Mouse (Mus musculus): ENCODE data around the gene Plekhh3.

Gene Plekhh3
- long read RNA-seq, experiment 1, partial matches to known transcripts = 1 of 5 reads
- long read RNA-seq, experiment 1, other reads (novel, unspliced or antisense) = 0 of 5 reads
- long read RNA-seq, experiment 2, partial matches to known transcripts = 0 of 6 reads
- long read RNA-seq, experiment 2, other reads (novel, unspliced or antisense) = 3 of 6 reads

DNA sequence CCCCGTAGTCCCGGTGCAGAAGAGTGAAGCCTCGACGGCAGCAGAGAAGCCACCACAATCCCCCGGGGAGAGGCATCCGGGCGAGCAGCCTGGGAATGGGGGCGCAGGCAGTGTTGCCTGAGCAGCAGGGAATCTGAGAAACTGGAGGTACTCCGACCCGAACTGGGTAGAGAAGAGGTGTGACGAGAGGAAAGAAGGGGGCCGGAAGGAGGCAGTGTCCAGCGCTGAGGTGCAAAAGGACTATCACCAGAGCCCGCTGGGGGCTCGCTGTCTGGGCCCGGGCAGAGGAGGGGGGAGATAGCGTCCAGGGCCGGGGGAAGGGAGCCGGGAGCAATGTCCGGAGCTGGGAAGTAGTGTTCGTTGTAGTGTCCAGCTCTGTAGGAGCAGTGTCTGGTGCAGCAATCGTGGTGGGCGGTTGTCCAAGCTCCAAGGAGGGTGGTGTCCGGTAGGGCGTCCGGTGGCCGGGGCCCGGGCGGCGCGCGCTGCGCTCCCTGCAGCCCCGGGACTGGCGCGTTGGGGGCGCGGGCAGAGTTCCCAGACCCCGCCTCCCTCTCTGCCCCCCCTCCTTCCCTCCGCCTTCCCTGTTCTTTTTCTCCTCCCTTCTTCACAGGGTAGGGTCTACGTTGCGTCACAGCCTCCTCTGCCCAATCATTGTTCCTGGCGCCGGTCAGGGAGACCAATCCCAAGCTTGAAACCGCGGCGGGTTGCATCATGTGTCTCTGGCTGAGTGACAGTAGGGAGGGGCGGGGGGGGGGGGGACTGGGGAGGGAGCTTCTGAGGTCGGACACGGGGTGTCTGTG is at the start of gene Plekhh3:
Plekhh3 (minus strand) TSS at position 541 of the 800 bp plus-strand sequence.
- intact Hi-C loops (cut with DNase I) = loop anchor here (5.0 kb wide), 1 partner anchor 34 kb away; no protein-coding TSS in a partner anchor

DNA sequence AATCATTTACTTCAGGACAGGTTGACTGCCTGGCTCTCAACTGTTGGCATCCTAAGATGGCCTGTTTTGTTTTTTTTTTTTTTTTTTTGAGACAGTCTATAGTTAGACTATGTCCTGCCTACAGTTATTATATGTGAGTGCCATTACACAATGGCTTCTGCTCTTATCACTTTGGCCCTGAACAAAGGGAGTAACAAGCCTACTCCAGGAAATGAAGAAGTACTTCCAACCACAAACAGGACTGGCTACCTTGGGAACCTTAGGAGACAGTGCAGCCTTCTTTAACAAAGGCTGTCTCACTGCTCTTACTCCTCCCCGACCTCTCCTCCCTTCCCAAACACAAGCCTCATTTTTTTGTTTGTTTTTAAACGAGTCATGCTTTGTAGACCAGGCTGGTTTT is 49.7 kb upstream of the Plekhh3 start:
- intact Hi-C loops (cut with DNase I) = no loop called here

DNA sequence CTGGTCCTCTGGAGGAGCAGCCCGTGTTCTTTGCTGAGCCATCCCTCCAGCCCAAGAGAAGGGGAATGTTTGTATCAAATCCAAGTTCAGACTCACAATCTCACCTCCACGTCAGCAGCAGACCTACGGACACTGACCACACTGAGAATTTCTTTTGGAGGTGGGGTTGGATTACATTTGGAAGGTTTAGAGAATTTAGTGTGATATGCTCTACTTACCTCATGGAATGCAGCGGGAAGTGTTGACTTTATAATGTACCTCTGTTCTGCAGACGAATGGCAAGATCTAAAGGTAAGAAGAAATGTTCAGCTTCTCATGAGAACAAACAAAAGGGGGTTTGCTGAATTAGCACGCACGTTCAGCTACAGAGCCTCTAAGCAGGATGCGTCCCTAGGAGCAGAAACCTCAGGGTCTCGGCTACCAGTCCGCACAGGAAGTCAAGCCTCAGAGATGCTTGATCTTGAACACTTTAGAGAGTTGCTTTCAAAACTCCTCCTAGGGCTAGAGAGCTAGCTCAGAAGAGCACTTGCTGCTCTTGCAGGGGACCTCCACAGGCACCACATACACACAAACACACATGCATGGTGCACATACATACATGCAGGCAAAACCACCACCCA is 47.4 kb upstream of the Plekhh3 start:
- intact Hi-C loops (cut with DNase I) = no loop called here

DNA sequence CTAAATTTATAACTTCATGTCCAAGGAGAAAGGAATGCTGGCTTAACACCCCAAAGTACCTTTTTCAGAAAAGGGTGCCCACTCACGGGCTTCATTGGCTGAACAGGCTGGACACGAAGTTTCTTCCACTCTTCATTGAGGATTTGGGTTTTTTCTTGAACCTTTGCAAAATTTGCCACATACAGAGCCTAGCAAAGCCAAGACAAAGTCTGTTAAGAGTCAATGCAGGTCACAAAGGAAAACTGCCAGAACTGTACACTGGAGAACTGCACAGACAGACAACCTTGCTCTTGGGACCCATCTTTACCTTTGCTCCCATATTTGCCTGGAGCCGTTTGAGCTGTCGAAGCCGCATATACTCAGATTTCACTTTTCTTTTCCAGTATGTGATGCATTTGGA is 45.8 kb upstream of the Plekhh3 start:
- intact Hi-C loops (cut with DNase I) = no loop called here

DNA sequence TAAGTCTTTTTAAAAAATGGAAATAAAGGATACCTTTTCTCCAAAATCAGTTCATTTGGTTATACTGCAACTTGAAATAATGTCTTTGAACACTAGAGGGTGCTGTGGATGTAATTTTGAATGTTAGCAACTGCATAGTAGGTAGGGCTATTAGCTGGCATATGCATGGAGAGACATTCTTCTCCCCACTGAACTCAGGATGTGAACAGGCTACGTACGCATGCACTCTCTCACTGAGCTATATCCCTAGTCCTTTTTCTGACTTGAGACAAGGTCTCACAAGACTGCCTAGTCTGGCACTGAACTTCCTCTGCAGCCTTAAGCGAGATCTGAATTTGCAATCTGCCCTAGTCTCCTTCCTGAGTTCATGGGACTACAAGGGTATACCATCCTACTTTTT is 40.8 kb upstream of the Plekhh3 start:
- intact Hi-C loops (cut with DNase I) = loop anchor here (1.0 to 2.0 kb wide), 2 partner anchors 36 to 91 kb away; partner anchors contain the start of gene Becn1

DNA sequence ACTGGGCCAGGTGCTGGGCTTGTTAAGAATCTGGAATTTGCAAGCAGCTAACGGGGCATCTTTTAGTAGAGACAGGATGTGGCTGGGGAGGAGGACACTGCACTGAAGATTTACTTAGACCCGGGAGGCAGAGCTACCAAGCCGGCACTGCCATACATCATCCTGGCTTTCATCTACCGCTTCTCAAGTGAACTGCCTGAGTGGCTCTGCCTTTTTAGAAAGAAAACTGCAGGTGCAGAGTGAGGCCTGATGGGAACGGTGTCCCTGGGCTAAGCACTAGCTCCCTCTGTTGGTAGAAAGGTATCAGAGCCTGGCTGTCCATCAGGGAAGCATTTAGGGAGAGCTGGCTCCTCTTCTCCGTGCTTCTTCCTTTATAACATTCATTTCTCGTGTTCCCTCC is 29.8 kb upstream of the Plekhh3 start:
- intact Hi-C loops (cut with DNase I) = loop anchor here (10.0 kb wide), 1 partner anchor 194 kb away; no protein-coding TSS in a partner anchor

DNA sequence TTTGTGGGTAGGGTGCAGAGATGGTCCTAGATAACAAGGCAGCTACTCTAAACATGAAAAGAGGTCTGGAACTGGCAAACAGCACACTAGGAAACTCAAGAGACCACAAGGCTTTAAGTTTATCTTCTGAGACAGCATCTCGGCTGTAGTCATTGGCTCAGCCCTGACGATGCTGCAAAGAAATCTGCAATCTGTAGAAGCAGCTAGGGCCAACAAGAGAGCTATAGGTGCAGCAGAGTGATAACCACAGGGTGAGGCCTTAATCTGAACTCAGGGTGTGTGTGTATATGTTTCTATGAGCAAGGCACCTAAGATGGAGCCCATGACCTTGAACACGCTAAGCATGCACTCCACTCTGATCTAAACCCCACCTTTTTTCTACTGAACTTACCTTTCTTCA is 28.4 kb upstream of the Plekhh3 start:
- intact Hi-C loops (cut with DNase I) = no loop called here

DNA sequence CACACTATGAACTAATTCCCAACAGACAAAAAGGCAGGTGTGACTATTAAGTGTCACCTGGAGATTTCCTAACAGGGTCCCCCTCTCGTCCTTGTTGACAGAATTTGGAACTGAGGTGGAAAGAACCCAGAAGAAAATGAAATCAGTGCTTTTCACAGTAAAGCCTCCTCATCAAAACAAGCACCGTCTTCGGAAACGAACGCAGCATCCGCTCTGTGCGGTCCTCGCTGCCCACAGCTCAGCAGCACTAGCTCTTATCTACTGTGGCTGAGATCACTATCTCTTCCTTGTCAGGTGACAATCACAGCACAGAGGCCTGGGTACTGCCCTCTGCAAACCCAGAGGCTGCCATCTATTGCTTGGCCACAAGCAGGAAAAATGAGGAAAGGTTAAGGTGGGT is 25.0 kb upstream of the Plekhh3 start:
- intact Hi-C loops (cut with DNase I) = no loop called here

DNA sequence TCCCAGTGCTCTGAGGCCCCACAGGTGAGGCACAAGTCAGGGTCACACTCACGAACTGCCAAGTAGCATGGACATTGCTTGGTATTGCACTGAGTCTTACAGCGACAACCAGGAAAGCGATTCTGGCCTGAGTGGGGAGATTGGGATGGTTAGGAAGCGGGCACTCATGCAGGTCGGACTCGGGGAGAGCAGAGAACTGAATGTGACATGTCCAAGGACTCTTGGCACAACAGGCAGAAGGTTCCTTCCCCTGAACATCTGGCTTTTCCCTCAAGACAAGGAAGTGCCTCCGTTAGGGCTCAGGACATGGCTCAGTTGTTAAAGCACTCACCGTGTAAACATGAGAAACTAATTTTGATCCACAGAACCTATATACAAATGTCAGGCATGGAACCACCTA is 24.4 kb upstream of the Plekhh3 start:
- intact Hi-C loops (cut with DNase I) = no loop called here

DNA sequence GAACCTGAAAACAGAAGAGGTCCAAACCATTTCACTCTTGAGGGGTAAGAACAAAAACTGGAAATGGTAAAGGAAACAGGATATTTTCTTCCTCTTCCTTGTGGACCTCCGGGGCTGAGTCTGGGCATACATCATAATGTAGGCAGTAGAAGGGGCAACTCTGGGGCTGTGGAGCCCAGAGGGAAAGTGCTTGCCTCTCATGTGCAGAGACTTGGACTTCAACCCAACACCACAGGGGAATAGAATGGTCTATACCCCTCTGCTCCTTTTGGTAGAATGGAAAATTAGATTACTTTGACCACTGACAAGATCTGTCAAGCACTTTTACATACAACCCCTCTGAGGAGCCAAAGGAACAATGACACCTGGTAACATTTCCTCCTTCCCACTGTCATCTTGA is 23.9 kb upstream of the Plekhh3 start:
- intact Hi-C loops (cut with DNase I) = no loop called here

DNA sequence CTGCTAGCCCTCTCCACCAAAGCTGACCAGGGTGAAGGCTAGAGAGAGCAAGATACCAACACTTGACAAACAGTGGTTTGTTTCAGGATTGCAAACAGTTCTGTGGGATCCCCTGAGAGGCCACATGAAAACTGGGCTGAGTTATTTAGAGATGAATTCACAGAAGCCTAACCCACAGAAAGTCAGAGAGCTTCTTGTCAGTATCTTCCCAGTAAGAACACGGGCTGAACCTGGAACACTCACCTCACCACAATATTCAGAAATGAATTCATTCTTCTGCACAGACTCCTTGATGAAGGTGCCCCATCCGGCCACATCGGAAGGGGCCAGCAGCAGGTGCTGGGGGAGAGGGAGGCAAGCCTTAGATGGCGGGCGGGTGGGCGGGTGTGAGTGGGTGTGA is 23.5 kb upstream of the Plekhh3 start:
- intact Hi-C loops (cut with DNase I) = no loop called here

DNA sequence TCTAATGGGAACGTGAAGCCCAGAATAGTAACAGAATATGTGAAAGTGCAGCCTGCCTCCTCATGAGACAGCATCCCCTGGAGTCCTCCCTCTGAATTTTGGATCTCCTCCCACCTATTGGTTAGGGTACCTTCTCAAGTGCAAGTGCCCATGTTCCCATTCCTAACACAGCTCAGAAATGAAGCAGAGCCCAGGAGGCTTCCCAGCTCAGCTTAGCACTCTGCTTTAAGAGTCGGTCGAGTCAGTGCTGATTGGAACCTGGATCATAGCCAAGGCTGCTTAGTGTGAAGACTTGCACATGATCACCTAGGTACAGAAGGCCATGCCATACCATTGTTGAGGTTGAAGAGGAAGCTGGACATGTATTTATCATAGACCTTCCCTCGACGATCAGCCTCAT is 23.0 kb upstream of the Plekhh3 start:
- intact Hi-C loops (cut with DNase I) = no loop called here

DNA sequence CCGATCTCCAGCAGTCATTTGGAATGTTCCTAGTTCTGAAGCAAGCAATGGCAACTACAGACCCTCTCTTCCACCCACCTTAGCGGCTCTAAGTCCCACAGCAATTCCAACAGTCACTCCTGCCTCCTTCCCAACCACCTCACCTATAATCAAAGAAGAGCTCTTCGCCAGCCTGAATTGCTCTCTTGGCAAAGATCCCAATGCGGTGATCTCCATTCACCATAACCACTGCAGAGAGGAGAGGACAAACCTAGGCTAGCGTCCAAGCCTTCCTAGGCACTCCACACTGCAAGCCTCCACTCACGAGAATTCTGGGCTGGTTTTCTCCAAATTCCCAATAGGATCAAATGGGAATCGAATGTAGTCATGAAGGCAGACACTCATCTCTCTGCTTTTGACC is 21.9 kb upstream of the Plekhh3 start:
- intact Hi-C loops (cut with DNase I) = no loop called here

DNA sequence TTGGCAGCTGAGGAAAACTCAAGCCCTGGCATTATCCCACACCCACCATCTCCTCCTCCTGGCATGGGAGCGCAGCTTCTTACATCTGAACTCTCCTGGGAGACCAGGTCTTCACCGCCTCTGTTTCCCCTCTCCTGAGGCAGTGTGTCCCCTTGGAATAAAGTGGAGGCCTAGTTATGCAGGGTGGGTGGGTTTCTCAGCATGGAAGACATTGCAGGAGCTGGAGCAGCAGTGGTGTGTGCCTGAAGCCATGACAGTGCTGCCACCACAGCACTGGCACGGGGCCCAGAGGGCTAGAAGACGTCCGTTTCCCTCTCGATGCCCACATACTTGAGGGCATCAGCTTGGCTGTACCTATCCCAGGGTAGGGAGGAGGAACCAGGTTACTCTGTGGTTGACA is 21.5 kb upstream of the Plekhh3 start:
- intact Hi-C loops (cut with DNase I) = no loop called here

DNA sequence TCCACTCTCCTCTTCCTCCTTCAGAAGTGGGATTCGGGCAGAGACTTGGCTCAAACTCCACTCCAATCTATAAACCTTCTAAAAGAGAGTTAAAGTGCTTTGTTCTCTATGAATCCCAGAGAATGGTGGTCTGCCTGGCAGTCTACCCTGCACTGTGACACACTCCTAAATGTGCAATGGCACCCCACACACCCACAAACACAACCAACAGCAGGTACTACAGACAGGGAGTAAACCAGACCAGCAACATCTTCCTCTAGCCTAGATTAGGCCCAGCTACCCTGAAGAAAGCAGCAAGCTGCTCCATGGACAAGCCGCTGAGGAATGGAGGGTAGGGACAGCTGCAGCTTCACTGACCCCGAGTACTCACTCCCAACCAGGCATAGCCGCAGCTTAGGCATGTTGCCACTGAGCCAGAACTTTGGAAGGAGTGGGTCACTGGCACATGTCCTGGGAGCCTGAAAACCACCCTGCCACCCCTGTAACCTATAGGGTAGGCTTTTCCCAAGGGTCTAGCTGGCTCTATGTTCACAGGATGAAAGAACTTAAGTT is 20.8 kb upstream of the Plekhh3 start:
- intact Hi-C loops (cut with DNase I) = no loop called here

DNA sequence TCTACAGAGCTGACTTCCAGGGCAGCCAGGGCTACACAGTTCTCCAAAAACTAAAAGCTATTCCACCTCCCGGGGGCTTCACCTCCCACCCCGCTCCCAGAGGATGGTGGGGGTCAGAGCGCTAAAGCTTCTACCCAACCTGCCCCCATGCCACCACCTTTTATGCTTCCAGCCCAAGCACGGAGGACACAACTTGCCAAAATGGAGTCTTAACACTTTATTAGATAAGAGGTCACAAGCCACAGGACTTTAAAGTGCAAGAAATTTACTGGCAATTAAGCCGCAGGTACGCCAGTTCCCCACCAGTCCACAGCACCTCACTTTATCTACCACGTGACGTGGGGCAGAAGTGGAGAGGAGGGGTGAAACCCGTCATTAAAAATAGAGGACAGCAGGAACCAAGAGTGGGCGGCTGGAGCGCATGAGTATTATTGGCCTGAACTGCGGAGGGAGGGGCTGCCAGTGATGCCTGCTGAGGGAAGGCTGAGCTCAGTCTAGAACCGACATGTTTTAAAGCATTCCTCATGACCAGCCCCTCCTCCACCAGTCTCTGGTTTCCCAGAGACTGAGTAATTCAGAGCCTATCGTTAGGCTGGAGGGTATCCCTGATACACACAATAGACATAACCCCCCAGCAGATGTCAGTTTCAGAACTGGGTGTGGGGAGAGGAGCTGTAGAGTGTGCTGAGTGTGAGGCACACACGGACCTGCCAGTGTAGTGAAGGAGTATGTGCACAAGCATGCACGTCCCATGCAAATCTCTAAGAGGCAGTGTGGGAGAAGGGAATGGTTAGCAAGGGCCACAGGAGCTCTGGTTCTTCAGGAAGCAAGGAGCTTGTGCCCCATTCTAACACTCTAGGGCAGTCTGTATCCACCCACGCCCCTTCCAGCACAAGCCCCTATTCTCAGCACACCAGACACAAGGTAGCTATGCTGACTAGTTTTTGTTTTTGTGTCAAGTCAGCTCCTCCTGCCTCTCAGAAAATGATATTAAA is 20.1 kb upstream of the Plekhh3 start:
- intact Hi-C loops (cut with DNase I) = no loop called here

DNA sequence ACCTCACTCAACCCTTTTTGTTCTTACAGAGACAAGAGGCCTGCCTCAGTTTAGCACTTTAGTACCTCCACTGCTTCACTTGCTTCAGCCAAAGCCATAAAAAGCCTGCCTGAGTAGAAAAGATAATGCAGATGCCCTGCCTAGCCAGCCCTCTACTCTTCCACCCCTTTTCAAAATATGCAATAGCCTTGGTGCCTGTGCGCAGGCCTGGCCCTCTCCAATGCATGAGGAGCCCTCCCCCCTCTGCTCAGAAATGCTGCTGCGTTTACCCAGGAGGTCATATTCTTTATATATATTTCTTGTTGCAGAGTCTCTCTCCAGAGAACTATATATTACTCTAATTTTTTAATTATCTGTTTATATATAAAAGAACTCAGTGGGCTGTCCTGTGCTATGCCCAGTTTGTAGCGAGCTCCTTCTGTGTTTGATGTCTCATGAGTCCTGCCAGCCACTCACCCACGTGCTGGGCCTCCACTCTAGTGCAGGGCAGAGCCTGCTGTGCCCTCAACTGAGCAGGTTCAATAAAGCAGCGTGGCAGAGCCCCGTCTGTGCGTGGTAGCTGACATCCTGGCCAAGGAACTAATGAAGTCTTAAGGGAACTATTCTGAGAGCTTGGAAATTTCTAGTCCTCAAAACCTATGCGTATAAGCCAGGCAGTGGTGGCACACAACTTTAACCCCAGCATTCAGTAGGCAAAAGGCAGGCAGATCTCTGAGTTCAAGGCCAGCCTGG is 19.2 kb upstream of the Plekhh3 start:
- intact Hi-C loops (cut with DNase I) = no loop called here

DNA sequence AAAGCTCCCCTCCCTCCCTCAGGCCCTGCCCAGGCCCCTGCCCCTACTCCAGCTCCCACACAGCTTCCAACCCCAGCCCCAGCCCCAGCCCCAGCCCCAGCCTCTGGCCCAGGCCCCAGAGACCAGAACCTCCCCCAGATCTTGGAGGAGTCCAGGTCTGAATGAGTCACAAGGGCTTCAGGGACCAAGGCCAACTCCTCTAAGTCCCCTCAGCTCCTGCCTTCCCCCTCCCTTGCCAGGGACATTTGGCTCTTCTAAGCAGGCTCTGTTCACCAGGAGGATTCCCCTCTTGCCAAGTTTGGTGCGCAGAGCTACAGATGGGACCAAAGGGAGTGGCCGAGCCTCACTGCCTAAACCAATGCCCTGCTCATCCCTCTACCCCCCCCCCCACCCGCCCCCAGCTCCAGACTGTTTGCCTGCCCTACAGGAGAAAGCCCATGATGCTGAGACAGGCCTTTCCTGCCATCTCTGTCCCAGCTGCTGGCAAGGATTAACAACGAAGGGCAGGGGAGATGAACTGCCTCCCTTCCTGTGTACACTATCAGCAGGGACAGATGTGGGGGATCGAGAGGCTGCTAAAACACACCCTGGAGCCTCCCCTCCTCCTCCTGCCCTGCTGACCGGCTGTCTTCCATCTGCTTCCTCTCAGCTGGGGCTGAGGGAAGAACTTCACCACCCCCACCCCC is 18.5 kb upstream of the Plekhh3 start:
- intact Hi-C loops (cut with DNase I) = no loop called here

DNA sequence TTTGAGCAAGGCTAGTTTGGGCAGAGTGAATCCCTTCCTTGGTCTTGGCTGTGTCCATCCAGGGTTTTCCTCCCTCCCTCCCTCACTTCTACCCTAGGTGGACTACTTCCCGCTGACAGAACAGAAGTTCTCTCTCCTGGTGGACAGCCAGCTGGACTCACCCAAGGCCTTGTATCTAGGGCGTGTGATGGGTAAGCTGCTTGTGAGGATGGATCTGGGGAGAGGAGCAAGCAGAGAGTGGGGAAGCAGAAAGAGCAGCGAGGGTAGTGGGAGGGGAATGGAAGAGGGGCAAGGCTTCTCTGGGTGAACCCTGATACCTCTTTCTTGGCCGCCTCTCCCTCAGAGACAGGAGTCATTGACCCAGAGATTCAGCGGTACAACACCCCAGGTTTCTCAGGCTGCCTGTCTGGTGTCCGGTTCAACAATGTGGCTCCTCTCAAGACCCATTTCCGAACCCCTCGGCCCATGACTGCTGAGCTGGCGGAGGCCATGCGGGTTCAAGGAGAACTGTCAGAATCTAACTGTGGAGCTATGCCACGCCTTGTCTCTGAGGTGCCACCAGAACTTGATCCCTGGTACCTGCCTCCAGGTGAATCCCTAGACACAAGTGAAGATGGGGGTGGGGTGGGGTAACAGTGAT is 17.1 kb upstream of the Plekhh3 start:
- intact Hi-C loops (cut with DNase I) = no loop called here
